Mouse (Mus musculus): ENCODE data around the gene Arxes1.
"Not testable (repeated sequence)": the region's sequence is repeated elsewhere in the genome, so short reads cannot be mapped to it uniquely, and the experiment has no call there.

The Arxes1 gene

DNA sequence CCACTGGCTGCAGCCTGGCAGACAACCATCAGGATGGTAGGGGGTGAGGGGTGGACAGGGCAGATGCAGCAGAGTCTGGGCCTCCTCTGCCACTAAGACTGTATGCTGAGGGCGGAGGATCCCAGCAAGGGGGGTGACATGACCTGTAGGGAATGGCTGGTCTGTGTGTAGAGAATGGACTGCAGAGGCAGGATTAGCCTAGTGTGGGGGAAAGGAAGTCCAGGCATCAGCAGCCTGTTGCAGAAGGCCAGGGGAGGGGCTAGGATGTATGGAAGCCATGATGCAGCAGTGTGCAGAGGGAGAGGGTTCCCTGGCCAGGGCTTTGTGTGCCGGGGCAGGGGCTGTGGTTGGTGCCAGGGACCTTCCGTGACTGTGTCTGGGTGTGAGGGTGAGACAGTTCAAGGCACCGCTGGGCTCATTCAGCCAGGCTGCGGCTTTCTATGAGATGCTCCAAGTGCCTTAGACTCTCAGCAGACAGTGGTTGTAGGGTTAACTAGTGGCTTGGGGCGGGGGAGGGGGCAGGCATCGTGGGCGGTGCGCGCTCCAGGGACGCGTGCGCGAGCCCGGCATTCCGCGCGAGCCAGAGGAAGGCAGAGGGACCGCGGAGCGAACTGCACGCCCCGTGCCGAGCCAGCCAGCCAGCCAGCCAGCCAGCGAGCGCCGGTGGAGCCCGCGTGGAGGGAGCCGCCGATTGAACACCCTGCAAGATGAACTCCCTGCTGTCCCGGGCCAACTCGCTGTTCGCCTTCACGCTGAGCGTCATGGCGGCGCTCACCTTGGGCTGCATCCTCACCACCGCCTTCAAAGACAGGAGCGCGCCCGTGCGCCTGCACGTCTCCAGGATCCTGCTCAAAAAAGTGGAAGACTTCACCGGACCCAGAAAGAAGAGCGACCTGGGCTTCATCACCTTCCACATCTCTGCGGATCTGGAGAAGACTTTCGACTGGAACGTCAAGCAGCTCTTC lies at the start of gene Arxes1:
Gene Arxes1, plus strand, starts transcription at position 569 of the 965 bp plus-strand sequence.
- DNase-seq (ENCODE audit: low spot score) = not testable (repeated sequence)

DNA sequence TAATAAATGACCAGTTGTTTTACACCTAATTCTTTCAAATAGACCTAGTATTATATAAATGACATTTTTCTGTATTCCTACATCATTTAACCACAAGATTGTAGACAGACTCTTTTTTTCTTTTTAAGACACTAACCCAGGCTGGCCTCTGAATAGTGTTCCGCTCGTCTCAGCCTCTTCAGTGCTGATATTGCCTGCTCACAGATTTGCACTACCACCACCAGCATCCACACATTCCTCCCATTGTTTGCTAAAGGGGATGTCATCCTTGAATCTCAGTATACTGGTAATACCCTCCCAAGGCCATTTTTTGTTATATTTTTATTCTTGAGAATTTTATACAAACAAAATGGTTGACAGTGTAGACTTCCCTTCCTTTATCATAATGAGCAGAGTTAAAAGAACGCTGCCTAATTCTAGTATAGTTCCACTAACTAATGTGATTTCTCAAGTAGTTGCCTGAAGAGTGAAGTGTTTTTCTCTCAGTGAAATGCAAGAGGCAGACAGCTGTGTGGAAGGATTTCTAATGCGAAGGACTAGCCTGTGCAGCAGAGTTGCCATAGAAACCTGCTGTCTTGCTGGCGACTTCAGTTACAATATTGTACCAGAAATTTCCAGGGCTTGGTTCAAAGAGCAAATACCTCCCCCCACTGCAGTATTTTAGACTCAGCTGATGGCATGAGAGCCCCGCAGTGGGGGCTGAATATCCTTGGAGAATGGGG lies 48.5 kb upstream of the Arxes1 start:
- no peak for DNase-seq (ENCODE audit: low spot score)

GRCm38 (mm10) chrX:135986267-135986666 lies 46.9 kb upstream of the Arxes1 start:
- no peak for DNase-seq (ENCODE audit: low spot score)

DNA sequence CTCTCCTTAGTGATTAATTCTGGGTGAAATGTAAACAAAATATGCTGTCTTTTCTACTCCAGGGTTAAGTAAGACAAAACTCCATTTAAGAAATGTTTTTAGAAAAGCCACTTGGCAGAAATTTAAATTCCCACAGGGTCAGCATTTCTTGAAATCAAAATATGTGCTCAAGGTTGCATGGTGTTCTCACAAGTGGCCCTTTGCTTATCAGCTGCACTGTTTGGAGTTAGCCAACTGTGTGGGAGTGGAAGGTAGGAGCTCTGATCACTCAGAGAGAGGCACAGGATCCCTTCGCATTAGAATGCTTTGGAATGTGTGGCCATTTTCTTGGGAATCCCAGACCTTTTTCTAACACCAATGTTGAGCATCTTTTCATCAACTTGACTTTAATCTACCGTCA lies 42.5 kb upstream of the Arxes1 start:
- DNase-seq (ENCODE audit: low spot score) = no peak

DNA sequence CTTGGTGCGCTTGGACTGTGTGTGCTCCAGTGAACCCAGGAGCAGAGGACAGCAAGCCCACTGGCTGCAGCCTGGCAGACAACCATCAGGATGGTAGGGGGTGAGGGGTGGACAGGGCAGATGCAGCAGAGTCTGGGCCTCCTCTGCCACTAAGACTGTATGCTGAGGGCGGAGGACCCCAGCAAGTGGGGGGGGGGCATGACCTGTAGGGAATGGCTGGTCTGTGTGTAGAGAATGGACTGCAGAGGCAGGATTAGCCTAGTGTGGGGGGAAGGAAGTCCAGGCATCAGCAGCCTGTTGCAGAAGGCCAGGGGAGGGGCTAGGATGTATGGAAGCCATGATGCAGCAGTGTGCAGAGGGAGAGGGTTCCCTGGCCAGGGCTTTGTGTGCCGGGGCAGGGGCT lies 40.0 kb upstream of the Arxes1 start:
- DNase-seq (ENCODE audit: low spot score) = not testable (repeated sequence)

DNA sequence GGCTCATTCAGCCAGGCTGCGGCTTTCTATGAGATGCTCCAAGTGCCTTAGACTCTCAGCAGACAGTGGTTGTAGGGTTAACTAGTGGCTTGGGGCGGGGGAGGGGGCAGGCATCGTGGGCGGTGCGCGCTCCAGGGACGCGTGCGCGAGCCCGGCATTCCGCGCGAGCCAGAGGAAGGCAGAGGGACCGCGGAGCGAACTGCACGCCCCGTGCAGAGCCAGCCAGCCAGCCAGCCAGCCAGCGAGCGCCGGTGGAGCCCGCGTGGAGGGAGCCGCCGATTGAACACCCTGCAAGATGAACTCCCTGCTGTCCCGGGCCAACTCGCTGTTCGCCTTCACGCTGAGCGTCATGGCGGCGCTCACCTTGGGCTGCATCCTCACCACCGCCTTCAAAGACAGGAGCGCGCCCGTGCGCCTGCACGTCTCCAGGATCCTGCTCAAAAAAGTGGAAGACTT lies 39.5 kb upstream of the Arxes1 start, which contains the start of gene Arxes2:
Gene Arxes2, plus strand, starts transcription at position 161 of the 456 bp plus-strand sequence.
- DNase-seq (ENCODE audit: low spot score) = not testable (repeated sequence)

DNA sequence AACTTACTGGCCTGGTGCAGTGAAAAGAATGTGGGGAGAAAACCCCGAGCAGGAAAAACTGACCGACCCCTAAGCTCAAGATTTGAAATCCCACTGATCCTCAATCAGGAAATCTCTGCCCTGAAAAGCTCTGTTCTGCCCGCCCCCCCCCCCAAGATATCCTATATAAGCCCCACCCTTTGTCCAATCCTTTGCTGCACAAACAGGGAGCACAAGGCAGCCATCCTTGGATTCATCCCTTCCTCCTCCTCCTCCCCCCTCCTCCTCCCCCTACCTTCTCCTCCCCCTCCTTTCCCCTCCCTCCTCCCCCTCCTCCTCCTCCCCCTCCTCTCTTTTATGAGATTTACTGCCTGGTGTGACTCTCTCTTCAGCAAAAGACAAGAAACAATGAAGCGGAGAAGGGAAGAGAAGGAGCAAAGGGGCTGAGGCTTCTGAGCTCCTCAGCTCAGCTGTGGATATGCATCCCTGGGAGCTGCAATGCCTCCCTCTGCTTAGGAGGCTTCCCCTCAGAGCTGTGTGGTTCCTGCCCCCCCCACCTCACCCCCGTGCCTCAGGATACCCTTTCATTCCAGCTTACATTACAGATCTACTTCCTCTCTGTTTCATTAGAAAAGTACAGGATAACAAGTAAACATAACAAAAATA lies 25.8 kb upstream of the Arxes1 start:
- no peak for DNase-seq (ENCODE audit: low spot score)

DNA sequence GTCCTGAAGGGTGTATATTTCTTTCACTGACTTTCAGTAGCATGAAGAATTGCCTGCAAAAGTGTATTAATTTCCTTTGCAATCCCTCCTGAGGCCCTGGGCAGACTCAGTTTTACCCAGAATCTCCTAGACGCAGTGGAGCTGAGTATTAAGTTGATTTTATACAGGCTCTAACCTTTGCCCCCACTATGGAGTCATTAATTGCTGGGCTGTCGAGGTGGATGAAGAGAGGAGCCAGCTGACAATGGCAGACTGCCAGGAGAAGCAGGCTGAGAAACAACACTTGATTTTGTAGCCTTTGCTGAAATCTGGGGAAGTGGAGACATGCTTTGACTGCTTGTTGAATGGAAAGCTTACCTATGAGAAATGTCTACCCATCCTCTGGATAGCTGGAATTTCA lies 18.8 kb upstream of the Arxes1 start:
- DNase-seq (ENCODE audit: low spot score) = no peak

- no peak for DNase-seq (ENCODE audit: low spot score)
Observed at GRCm38 (mm10) chrX:136030331-136030730, 2.8 kb upstream of the Arxes1 start.

- DNase-seq (ENCODE audit: low spot score) = no peak
Observed at GRCm38 (mm10) chrX:136043726-136044125, 10.6 kb downstream of the Arxes1 start.

- DNase-seq (ENCODE audit: low spot score) = peak; percentile 63
Observed at GRCm38 (mm10) chrX:136047528-136047927, 14.4 kb downstream of the Arxes1 start.

DNA sequence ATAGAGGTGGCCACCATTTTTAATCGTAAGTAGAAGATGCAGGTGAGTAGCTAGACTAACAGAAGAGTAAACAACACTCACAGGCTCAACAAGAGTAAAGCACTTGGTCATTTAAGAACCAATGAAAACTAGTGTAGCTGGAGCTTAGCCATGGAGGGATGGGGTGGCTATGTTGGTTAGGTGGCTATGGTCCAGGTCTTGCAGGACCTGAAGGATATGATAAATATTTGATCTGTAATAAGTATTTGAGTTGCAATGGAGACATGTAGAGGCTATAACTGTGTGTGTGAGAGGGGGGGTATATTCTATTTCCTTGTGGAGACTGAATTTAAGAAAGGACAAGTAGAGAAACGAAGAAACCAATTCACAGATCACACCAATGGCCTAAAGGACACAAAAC lies 18.1 kb downstream of the Arxes1 start:
- DNase-seq (ENCODE audit: low spot score) = peak; percentile 53

DNA sequence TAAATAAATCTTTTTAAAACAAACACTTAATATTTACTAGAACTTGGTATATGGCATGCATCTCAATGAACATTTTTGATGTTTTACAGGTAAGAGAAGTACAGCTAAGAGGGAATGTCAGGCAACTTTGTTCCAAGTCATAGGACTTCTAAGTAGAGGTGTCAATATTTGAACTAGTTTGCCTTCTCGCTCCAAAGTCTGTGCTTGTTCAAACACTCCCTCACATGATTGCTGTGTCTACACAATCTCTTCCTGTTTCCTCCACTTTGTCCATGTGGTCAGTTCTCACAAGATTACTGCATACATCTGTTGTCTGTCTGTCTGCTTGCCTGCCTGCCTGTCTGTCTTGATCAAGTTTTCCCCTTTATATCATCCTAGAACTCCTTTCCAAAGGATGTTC lies 27.5 kb downstream of the Arxes1 start:
- peak; percentile 32 for DNase-seq (ENCODE audit: low spot score)

GRCm38 (mm10) chrX:136067201-136067991 lies 34.2 kb downstream of the Arxes1 start:
- not testable (repeated sequence) for DNase-seq (ENCODE audit: low spot score)

GRCm38 (mm10) chrX:136068020-136068419 lies 34.9 kb downstream of the Arxes1 start, which contains the start of gene Bex2:
Gene Bex2, minus strand, starts transcription at chrX:136068236.
- DNase-seq (ENCODE audit: low spot score) = not testable (repeated sequence)
